Mouse (Mus musculus) urinary bladder, postnatal 14 days (tissue): ENCODE results near the gene Atp5mpl.
A peak's percentile ranks its signal among the peaks of the same experiment; 100 is the strongest.
"Not testable (repeated sequence)": the region's sequence is repeated elsewhere in the genome, so short reads cannot be mapped to it uniquely, and the experiment has no call there.

ENCODE experiments used
- DNase-seq: peaks from one replicate; pipeline ENCODE4 v3.0.0; 2021; ENCODE audit warnings: low spot score

Gene Atp5mpl

DNA sequence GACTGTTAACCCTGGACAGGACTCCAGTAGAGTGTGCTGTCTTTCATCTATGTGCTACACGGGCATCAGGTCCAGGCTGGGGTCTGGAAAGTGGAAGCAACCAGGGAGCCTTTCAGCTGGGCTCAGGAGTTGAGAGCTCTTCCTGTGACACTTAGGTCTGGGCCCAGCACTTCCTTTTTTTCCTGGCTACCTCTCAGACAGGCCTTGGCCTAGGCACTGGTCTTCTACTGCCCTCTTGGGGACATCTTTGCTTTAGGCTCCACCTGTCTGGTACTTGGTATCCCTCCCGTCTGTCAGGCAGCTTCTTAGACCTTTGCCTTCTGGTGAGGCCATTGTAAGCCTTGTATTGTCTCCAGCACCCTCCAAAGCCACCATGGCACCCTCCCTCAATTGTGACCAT is 20.1 kb downstream of the Atp5mpl start:
- peak; percentile 62 for DNase-seq

DNA sequence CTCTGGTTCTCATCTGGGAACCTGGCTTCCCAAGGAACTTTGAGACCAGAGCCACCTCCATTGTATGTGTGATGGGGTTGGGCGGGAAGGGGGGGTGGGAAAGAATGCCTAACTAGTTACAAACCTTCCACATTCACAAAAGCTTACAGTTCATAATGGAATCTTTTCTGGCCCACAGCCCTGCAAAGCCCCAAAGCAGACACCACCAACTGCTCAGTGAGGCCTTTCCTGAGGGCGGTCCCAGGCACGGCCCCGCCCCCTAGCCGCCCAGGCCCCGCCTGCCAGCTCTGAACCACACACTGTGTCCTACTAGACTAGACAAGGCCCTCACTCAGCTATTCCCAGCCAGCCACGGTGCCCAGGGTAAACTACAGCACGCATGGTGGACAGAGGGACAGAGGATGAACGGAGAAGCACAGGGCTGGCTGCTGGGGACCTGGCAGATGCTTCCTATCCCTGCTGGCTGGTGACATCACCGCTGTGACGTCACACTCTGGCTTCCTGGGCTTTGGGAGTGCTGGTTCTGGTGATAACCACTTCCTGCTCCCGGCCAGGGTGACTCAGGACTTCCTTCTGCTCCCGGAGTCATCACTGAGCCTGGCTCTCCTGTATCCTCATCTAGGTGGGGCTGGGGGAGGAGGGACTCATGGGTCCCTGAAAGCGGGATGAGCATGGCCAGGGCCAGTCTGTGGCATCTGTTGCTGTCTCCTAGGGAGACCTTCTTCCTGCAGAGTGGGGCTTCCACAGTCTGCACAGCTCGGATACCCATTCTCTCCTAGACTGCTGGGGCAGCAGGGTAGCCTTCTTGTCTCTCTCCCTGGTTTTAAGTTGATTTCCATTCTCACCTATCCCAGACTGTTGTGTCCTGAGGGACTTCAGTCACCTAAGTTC is 20.8 kb downstream of the Atp5mpl start:
- DNase-seq: not testable (repeated sequence)

DNA sequence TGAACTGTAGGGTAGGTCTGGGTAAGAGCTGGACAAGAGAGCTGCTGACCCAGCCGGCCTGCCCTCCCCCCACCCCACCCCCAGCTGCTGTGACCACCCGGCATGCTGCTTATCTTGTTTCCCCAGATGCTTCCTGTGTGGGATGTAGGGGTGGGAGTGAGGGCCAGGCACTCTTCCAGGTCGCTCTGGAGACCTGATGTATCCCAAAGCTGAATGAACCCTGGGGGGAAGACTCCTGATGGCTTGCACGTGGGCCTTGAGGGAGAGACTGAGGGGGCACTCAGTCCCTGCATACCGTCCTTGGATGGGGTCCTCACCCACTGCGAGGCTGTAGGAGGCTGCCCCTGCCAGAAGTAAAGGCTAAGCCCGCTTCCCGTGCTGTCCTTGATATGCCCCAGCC is 21.7 kb downstream of the Atp5mpl start:
- DNase-seq: no peak

DNA sequence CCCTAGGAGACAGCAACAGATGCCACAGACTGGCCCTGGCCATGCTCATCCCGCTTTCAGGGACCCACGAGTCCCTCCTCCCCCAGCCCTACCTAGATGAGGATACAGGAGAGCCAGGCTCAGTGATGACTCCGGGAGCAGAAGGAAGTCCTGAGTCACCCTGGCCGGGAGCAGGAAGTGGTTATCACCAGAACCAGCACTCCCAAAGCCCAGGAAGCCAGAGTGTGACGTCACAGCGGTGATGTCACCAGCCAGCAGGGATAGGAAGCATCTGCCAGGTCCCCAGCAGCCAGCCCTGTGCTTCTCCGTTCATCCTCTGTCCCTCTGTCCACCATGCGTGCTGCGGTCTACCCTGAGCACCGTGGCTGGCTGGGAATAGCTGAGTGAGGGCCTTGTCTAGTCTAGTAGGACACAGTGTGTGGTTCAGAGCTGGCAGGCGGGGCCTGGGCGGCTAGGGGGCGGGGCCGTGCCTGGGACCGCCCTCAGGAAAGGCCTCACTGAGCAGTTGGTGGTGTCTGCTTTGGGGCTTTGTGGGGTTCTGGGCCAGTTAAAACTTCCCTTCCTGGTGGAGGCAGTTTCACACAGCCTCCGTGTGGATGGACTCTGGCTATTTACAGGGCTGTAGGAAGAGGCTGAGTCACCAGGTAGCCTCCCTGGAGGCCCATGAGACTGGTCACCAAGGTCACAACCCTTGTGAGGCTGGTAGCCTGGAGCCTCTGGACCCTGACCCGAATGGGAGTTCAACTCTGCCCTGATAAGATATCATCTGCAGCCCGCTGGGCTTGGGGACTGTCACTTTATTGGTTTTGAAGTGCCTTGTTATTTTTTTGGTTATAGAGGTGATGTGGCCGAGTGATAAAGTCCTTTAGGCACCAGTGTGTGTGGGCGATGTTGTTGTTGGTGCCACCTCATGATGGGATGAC is 22.5 kb downstream of the Atp5mpl start:
- not testable (repeated sequence) for DNase-seq

DNA sequence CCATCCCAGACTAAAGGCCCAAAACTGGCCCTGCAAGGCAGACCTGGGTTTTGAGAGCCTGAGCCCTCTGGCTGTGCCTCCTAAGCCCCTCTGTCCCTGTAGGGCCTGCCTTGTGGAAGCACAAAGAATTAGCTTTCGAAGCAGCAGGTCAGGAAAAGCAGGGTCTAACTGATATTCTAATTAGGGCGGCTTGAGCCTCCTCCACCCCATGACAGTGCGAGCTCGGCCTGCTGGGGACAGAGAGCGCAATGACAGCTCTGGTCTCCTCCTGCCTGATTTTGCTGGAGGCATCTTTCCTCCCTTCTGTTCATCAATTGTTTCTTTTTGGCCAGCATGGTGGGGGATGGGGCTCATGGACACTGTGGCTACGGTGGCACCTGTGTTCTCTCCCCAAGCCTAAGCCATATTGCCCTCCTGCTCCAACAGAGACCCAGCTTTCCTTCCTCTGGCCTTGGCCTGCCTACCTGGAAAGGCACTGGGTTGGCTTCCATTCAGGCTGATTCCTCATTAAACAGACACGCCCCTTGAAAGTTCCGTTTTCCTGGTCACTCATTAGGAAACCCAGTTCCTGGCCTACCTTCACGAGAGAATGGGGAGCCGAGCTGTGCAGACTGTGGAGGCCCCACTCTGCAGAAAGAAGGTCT is 23.2 kb downstream of the Atp5mpl start:
- DNase-seq: no peak

DNA sequence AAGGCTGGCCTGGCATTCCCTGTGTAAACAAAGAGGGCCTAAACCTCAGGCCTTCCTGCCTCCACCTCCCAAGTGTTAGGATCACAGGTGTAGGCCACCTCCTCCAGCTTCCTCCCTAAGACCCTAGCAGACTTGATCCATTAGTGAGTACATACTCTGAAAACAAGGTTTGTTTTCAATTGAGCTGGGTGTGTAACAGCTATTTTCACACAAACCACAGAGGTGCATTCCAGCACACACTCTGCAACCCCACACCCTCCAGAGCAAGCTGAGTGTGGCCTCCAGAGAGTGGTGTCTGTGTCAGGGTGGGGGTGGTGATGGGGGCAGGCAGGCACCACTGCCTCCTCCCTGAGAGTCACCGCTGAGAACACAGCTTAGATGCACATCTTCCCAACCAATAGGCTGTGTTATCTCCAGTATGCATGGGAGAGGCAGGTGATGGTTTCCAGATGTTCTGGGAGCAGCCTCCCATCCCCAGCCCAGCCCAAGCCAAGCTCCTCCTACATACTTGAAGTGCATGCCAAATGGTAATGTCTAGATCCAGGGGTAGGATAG is 28.1 kb downstream of the Atp5mpl start:
- no peak for DNase-seq

DNA sequence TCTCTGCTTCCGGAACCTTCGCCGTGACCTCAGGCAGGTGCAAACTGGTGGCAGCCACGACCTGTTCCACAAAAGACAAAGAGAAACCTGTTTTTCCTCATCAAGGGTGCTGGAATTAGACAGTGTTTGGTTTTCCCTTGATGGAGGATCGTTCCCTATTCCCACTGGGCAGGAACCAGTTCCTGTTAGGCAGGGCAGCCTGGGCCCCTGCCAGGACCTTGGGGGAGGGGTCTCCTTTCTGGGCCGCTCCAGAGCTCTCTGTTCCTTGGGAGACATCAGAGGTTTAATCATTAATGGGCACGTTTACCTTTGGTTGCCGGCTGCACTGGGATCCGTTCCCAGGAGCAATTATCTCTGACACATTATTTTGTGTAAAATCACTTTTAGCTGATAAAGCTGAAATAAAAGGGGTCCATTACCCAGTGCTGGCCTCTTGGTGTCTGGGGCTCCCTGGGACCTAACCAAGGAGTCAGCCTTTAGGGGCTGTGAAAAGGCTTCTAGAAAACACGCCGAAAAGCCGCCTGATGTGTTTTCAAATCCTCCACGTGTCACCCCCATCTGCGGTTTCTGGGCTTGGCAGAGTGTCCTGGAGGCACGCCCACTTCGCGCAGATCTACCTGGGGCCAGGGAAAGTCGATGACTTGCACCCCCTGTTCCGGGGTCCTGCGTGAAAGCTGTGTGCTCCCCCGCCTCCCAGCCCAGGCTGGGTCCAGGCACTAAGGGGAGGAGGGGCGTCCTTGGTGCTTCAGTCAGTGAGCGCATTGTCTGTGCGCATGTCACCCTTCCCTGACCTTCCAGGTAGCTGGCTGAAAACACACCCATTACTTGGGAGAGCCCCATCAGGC is 29.8 kb downstream of the Atp5mpl start:
- peak; percentile 84 for DNase-seq

DNA sequence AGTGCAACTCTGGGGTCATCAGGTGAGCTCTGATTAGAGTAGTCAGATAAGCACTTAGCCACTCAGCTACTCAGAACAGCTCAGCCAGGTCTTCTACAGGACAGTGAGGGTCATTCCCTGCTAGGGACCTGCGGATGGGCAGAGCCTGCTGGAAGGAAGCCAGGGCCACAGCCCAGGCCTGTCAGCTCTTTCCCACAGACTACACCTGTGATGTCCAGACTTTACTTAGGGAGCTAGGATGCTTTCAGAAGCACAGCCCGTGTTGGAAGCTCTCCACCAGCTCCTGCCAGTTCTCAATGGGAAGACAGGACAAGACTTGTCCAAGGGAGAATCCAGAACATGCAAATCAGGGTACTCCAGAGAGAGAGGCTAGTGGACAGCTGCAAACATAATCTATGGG is 32.8 kb downstream of the Atp5mpl start:
- no peak for DNase-seq

DNA sequence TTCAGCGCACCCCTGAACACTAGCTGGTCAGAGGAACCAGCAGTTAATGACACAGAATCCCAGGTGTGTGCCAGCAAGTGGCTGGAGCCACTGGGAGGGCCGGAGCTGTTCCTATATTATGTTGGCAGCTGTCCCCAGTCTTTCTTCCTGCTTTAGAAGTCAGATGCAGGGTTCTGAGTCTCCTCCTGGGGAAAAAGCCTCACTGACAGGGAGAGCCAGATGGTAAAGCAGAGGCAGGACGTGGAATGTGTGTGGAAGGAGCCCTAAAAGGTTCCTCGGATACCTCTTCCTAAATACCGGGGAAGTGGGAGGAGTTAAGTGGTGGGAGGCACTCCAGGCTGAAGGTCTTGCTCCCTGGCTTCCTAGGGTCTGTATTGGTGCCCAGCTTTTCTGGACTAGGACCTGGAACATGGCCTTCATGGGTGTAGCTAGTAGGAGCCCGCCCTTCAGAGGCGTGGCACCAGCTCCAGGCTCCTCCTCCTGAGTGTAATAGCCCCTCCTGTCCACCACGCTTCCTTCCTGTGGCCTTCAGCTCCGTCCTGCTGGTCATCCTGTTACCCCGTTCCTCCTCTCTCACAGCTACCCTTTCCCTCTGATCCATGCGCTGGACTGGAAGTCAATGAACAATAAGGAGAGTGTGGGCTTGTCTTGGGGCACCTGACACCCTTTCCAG is 33.6 kb downstream of the Atp5mpl start:
- peak; percentile 39 for DNase-seq

DNA sequence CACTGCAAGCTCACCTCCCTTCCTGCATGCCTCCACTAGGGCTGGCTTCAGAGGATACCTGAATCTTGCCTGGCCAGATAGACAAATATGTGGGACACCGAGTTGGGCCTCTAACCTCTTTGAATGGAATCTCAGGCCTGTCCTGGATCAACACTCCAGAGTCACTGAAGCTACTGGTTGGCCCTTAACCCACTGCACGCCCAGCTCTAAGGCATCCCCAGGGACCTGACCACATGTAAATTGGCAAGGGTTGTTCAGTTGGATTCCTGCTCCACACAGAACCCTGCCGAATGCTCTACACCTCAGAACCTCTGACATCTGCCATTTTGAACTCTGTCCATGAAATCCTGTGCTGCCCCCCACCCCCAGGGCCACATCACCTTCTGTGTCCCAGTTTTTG is 34.3 kb downstream of the Atp5mpl start:
- DNase-seq: no peak

DNA sequence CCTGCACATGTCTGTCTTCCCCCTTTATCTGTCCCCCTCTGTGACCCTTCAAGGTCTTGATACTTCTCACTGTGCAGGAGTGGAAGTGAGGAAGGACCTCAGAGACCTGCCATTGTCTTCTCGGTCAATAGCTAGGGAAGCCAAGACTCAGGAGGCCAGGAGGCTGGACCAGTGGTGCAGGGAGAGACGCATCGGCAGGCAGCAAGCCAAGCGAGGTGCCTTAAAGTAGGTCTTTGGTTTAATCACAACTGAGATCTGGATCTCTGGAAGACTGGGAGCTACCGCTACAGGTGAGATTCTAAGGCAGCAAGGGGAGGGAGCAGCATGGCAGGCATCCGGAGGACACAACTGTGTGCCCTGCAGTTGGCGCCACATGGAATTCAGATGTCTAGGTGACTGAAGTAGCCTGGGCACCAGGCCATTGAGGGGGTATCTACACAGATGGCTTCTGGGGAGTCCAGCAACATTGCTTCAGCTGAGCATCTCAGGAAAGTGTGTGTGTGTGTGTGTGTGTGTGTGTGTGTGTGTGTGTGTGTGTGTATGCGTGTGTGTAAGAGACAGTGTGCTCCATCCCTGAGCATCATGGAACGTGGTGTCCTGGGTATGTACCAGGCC is 35.3 kb downstream of the Atp5mpl start:
- no peak for DNase-seq

DNA sequence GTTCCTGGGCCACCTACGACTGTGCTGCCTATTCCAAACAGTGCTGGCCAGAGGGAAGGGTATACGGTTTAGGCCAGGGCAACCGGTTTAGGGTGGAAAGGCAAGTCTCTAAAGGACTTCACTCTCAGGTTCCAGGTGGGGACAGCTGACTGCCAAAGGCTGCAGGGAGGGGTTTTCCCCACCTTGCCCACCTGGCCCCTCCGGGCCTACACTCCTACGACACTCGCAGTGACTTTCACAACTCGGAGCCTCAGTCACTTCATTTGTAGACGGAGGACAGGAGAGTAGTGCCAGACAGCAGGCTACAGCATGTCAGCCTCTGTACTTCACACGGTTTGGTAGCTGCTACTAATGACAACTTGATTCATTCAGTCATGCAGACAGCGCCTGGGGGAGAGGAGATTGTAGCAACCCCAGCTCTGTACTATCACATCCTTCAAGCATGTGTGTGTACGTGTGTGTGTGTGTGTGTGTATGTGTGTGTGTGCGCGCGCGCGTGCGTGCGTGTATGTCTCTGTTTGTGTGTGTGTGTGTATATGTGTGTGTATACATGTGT is 38.3 kb downstream of the Atp5mpl start:
- no peak for DNase-seq

DNA sequence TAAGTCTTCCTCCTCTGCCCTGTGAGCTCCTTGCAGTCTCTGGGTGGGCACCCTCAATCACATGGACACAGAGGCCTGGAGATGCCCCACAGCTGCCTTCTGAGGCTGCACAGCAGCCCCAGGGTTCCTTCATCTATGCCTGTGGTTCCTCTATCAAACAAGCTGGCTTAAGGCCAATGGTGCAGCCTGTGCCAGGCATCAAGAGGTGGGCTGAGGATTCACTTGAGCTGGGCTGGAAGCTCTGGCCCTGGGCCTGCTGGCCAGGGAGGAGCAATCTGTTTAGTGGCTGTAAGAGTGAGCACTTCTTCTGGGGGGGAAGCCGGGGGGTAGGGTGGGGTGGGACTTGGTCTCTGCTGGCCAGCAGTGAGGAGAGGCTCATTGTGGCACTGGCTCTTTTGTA is 39.4 kb downstream of the Atp5mpl start:
- DNase-seq: no peak

DNA sequence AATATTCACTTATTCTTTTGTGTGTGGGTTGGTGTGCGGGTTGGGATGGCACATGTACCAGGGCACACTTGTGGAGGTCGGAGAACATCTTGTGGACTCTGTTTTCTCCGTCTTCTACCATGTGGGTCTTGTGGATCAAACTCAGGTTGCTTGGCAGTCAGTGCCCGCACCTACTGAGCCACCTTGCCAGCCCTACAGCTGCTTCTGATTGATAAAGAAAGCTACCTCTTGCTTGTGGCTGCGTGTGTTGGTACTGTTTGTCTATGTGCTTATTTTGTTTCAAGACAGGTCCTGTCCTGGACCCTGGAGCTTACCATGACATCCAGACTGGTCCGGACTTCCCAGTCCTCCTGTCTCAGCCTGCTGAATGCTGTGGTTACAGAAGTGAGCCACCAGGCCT is 43.7 kb downstream of the Atp5mpl start:
- DNase-seq: no peak

DNA sequence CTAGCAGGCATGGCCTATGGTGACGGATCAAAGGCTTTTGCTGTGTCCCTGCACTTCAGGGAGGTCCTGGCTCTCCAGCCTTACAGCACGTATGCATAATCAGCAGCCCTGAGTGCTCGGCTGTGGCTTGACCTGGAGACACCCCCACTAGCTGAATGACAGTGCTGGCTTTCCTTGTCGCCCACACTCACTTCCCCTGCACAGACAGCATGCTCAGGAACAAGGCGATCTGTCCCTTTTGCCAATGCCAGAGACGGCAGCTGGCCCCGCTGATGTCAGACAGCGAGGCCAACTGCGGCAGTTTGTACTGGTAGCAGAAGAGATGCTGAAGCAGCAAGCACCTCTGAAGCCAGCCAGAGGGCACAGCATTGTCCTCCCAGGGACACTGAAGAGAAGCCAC is 46.7 kb downstream of the Atp5mpl start:
- no peak for DNase-seq

DNA sequence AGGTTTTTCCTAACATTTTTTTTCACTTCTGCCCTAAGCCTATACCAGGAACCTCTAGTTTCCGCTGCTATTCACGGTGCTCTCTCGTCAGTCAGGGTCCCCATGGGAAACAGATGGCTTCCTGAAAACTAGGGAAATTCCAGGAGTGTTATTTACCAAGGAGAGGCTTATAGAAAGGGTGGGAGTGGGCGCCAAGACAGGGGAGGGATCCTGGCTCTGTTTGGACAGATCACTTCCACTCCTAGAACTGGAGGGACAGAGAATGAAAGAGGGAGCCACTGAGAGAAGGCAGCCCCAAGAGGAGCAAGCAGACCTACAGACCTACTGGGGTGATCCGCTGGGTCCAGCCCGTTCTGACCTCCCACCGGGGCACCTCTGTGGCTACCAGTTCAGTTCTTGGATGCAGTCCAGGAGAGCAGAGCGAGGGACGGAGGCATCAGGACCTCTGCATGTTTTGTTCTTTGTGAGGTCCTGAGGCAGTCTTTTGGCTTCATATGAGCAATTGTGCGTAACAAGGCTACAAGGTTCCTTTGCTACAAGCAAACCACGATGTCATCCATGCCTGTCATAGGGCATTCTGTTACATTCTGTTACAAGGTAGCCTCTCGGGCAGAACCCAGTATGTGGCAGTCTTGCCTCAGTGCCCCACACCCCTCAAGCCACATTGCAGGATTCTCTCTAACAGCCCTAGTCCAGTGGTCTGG is 50.1 kb downstream of the Atp5mpl start:
- no peak for DNase-seq

DNA sequence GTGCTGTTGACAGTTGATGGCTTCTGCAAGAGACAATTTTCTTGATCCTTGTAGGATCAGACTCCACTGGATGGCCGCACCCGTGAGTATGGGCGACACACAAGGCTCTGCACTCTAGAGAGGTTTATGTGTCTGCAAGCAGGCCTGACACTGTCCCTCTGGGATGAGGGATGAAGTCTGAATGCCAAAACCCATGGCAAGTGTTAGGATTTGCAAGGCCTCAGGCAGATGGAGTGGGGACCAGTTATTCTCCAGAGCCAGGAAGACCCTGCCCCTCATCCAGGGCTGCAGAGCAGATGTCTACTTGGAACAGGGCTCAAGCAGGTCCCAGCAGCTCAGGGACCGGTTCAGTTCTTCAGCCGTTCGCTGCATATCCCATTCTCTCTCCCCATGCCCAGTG is 51.0 kb downstream of the Atp5mpl start:
- no peak for DNase-seq

DNA sequence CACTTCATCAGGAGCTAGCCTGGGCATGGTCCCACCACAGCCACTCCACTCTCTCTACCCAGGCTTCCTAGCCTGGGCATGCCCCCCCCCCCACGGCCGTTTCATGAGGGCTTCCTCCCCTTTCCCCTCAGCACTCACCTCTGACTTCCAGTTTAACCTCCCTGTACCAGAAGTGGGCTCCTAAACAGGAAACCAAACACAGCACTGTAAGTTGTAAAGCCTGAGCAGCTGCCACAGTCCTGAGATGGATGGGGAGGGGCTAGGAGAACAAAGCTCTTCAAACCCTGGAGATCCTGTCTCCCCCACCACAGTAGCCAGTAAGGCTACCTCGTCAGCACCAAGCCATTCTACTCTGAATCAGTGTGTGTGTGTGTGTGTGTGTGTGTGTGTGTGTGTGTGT is 52.7 kb downstream of the Atp5mpl start:
- DNase-seq: no peak

DNA sequence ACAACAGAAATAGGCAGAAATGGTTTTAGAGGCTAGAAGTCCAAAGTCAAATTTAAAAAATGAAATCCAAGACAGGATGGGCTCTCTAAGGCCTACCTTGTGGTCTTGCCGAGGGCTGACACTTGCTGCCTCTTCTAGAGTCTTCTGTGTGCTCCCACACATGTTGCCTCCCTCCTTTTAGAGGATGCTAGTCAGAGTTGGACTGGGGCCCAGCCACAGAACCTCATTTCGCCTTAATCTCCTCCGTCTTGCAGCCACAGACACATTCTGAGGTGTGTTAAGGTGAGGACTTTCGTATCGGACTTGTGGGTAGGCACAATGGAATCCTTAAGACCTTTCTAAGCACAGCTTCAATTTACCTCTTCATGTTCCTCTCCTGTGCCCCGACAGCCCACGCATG is 54.0 kb downstream of the Atp5mpl start:
- no peak for DNase-seq
